Mouse (Mus musculus) liver, embryonic 15.5 days (tissue): ENCODE results near the gene Coch. TPM values are rescaled to one million over a fixed set of nuclear protein-coding genes. Genes with fewer than 3 reads are reported as not detected.
A peak's percentile ranks its signal among the peaks of the same experiment; 100 is the strongest.

ENCODE experiments used
- ATAC-seq: fragments of 200-750 bp; cut with Nextera tagmentation; 2 replicates; pipeline ENCODE4 v1.8.0; 2017; ENCODE audit warnings: moderate number of reproducible peaks, mild to moderate bottlenecking, moderate library complexity; ENCODE audit not compliant: insufficient read depth
- H3K27ac ChIP-seq: fragments of 300-500 bp; sonication (generic); replicated peaks from 2 replicates; pipeline ENCODE4 v1.5.1; 2015; ENCODE audit warnings: mild to moderate bottlenecking, inconsistent platforms
- H3K27me3 ChIP-seq: fragments of 300-500 bp; sonication (generic); 2 replicates; pipeline ENCODE4 v1.6.1; 2015; ENCODE audit warnings: mild to moderate bottlenecking, inconsistent platforms
- H3K36me3 ChIP-seq: fragments of 300-500 bp; sonication (generic); replicated peaks from 2 replicates; pipeline ENCODE4 v1.6.1; 2015; ENCODE audit warnings: moderate library complexity, mild to moderate bottlenecking, inconsistent platforms
- H3K4me1 ChIP-seq: fragments of 300-500 bp; sonication (generic); replicated peaks from 2 replicates; pipeline ENCODE4 v1.6.1; 2015; ENCODE audit warnings: inconsistent platforms
- H3K4me2 ChIP-seq: fragments of 300-500 bp; sonication (generic); 2 replicates; pipeline ENCODE4 v1.6.1; 2015; ENCODE audit warnings: moderate library complexity, mild to moderate bottlenecking, inconsistent platforms
- H3K4me3 ChIP-seq: fragments of 300-500 bp; sonication (generic); replicated peaks from 2 replicates; pipeline ENCODE4 v1.5.1; 2015; ENCODE audit warnings: mild to moderate bottlenecking, inconsistent platforms
- H3K9ac ChIP-seq: fragments of 300-500 bp; sonication (generic); 2 replicates; pipeline ENCODE4 v1.6.1; 2015; ENCODE audit warnings: moderate library complexity, mild to moderate bottlenecking, inconsistent platforms
- H3K9me3 ChIP-seq: fragments of 300-500 bp; sonication (generic); replicated peaks from 2 replicates; pipeline ENCODE4 v1.6.1; 2016; ENCODE audit warnings: inconsistent platforms
- WGBS: fragments of 180-500 bp; shearing (Covaris S2); methylation state at CpG from one replicate; pipeline ENCODE4 v1.1.7; 2015; ENCODE audit warnings: mixed read lengths; ENCODE audit not compliant: insufficient replicate concordance; 5-methylcytosine and 5-hydroxymethylcytosine counted together
- polyA plus RNA-seq: library from polyadenylated mRNA; unstranded; fragments of >200 nt; fragmentation: Nextera tagmentation; extraction: Ambion mirVana; gene quantifications from 2 replicates; pipeline ENCODE4 v1.2.1, GENCODE M21; 2015

Gene Coch
- polyA plus RNA-seq, 1 experiment from 2014 or later, result 0.10 TPM

DNA sequence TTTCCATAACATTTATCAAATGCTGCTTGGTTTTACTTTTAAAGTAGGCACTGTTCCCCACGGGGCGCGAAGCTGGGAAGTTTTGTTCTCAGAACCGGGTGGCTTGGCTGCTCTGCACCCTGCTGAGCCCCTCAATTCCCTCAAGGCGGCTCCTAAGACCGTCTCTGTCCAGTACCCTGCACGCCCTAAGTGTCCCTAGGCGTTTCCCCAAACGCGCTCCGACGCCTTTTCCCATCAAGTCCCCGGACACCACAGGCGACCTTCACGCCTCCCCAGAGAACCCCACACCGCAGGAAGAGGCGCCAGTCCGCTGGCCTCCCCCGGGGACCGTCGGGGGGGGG lies 283 bp upstream of the Coch start:
- Histone ChIP-seq H3K27ac (no peak overlapping the region), H3K36me3 (no peaks in the 10 kb centered on the region), H3K9ac (no peak overlapping the region; the same call in 1 of the 2 replicates), H3K4me1 (peaks cover 14% of the 10 kb centered on the region), H3K4me3 (peak overlapping the region; percentile 49), H3K4me2 (peak overlapping the region; percentile 73), H3K27me3 (peaks cover 72% of the 10 kb centered on the region), H3K9me3 (no peaks in the 10 kb centered on the region)
- no peak for ATAC-seq
- 2% methylated on average over 20 of the region's 21 CpGs for WGBS

DNA sequence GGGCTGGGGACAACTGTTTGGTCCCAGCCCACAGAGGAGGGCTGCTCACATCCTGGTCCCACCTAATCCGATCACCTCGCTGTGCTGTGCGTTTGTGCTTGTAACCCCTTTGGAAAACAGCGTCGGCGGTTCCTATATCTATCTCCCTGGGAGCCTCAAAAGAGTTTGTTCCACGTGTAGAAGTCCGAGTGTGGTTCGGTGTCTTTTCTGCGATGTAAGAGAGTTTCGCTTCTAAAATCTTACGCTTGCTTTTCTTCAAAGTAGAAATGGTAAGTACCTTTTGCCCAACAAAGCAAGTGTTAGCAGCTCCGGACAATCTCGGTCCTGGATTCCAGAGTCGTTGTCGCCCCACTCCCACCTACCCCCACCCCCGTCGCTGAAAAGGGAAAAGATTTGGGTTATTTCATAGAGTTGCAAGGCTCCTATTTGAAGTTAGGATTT lies 909 bp downstream of the Coch start:
- Histone ChIP-seq H3K4me1 (peaks cover 14% of the 10 kb centered on the region), H3K4me2 (peak overlapping the region; percentile 73), H3K27ac (no peak overlapping the region), H3K27me3 (peaks cover 74% of the 10 kb centered on the region), H3K9ac (no peak overlapping the region), H3K36me3 (no peaks in the 10 kb centered on the region), H3K4me3 (peak overlapping the region; percentile 49), H3K9me3 (no peaks in the 10 kb centered on the region)
- WGBS, result 3% methylated on average over 18 of the region's 18 CpGs
- no peak for ATAC-seq

DNA sequence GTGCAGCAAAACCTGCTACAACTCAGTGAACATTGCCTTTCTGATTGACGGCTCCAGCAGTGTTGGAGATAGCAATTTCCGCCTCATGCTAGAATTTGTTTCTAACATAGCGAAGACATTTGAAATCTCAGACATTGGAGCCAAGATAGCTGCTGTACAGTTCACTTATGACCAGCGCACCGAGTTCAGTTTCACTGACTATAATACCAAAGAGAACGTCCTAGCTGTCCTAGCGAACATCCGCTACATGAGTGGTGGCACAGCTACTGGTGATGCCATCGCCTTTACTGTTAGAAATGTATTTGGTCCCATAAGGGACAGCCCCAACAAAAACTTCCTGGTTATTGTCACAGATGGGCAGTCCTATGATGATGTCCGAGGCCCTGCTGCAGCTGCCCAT lies 10.2 kb downstream of the Coch start:
- Histone ChIP-seq H3K27ac (no peak overlapping the region), H3K4me1 (no peaks in the 10 kb centered on the region), H3K36me3 (peaks cover 15% of the 10 kb centered on the region; the same call in 1 of the 2 replicates), H3K4me3 (no peak overlapping the region), H3K27me3 (no peaks in the 10 kb centered on the region), H3K4me2 (no peak overlapping the region), H3K9ac (no peak overlapping the region), H3K9me3 (no peaks in the 10 kb centered on the region)
- 82% methylated on average over 10 of the region's 10 CpGs for WGBS
- no peak for ATAC-seq

DNA sequence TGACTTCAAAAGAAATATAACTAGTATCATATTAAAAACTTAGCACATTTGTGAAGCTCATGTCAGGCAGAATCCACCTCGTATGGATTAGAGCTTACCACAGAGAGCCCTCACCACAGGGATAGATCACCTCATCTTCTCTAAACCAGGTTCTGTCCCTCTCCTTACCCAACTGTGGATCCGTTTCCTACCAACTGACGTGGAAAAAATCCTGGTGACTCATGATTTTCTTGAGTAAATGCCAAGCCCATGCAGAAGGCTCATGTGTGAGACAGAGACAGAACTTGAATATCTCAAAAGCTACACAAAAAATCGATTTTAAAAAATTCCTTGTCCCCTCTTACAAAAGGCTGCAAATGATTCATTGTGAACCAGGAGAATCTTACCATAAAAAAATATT lies 13.0 kb downstream of the Coch start:
- Histone ChIP-seq H3K4me2 (no peak overlapping the region), H3K9ac (no peak overlapping the region), H3K27ac (no peak overlapping the region), H3K27me3 (no peaks in the 10 kb centered on the region), H3K36me3 (peaks cover 32% of the 10 kb centered on the region), H3K4me3 (no peak overlapping the region), H3K4me1 (no peaks in the 10 kb centered on the region), H3K9me3 (no peaks in the 10 kb centered on the region)
- no peak for ATAC-seq
- 75% methylated on average over 4 of the region's 4 CpGs for WGBS

DNA sequence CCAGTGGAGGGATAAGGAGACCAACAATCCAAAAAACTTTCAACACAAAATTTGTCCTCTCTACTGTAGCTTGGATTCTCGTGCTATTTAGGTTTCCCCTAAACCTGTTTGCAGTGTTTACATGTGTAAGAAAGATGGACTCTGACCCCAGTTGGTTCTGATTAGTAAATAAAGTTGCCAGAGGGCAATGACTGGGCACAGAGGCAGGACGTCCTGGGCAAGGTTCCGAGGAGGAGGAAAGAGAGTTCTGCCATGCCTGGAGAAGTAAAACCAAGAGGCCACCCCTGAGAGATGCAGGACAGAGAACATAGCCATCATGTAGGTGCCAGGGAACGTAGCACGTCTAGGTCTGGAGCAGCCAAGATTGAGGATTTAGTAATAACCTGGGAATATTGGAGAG lies 19.2 kb downstream of the Coch start:
- Histone ChIP-seq H3K27ac (no peak overlapping the region), H3K4me1 (no peaks in the 10 kb centered on the region), H3K9ac (no peak overlapping the region), H3K9me3 (no peaks in the 10 kb centered on the region), H3K36me3 (peaks cover 69% of the 10 kb centered on the region), H3K27me3 (no peaks in the 10 kb centered on the region), H3K4me3 (no peak overlapping the region), H3K4me2 (no peak overlapping the region)
- no peak for ATAC-seq
- WGBS, result 78% methylated on average over 5 of the region's 5 CpGs

DNA sequence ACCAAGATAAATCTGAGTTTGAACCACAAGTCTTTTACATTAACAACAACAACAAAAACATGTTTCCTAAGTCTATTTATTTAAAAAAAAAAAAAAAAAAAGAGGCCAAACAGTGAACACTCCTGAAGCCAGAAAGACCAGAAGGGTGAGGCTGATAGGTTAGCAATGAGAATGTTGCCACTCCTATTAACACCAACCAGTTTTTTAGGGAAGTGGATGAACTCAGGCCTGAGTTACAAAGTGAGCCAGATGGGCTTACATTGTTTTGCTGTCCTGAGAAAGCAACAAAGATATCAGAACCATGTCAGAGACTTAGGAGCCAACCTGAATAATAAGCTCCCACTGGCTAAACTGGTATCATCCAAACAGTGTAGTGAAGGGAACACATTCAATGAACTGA lies 27.4 kb downstream of the Coch start:
- Histone ChIP-seq H3K9me3 (no peaks in the 10 kb centered on the region), H3K4me3 (no peak overlapping the region), H3K27ac (no peak overlapping the region), H3K4me2 (no peak overlapping the region), H3K4me1 (no peaks in the 10 kb centered on the region), H3K27me3 (no peaks in the 10 kb centered on the region), H3K36me3 (peaks cover 55% of the 10 kb centered on the region), H3K9ac (no peak overlapping the region)
- no peak for ATAC-seq

DNA sequence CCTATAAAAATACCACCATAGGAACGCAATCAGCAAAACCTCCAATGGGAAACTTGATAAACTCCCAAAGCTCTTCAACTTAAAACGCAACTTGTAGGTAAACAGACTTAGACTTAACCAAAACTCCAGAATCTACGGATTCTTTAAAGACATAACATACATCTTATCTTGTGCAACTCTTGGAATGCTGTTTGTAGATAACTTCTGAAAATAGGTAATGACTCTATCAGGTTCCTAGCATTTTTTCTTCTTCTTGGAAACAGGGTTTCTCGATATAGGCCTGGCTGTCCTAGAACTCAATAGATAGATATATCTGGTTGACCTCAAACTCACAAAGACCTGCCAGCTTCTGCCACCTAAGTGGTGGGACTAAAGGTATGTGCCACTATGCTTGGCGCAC lies 28.0 kb downstream of the Coch start:
- Histone ChIP-seq H3K4me3 (no peak overlapping the region), H3K27me3 (no peaks in the 10 kb centered on the region), H3K9ac (no peak overlapping the region), H3K36me3 (peaks cover 50% of the 10 kb centered on the region), H3K27ac (no peak overlapping the region), H3K9me3 (no peaks in the 10 kb centered on the region), H3K4me1 (no peaks in the 10 kb centered on the region), H3K4me2 (no peak overlapping the region)
- no peak for ATAC-seq
- 72% methylated on average over 5 of the region's 5 CpGs for WGBS

DNA sequence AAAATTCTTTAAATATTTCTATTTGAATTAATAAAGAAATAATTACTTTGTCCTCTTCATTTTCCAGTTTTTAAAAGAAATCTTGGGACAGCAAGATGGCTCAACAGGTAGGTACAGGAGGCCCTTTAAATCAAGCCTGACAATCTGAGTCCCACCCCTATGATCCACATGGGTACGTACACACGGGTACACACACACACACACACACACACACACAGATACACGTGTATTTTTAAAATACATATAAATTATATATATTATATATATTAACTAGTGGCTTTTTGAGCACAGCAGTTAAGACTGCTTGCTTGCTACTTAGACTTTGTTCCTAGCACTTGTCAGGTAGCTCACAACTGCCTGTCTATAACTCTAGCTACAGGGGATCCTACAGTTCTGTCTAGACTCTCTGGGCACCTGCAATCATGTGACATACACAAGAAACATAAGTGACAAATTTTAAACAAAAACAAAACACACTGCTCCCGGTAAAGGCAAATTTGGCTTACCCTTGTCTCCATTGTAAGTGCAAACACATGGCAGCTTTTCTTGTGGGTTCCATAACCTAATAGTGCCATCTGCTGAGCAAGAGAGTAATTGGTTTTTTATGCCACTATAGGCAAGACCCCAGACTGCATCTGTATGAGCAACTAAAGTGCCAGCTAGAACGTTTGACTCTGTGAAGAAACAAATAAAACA lies 29.7 kb downstream of the Coch start:
- WGBS, result 74% methylated on average over 5 of the region's 5 CpGs

DNA sequence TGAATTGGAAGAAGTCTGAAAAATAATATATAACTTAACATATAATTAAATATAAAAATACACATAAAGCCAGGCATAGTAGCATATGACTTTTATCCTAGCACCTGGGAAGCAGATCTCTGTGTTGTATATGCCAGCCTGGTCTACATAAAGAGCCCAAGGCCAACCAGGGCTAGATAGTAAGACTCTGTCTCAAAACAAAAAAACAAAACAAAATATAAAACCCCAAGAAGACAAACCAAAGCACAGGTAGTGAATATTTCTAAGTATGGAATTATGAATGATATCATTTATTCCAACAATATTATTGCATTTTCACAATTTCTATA lies 30.2 kb downstream of the Coch start:
- no peaks in the 10 kb centered on the region for H3K27me3 ChIP-seq
- H3K4me3 ChIP-seq, result no peak overlapping the region
- H3K9ac ChIP-seq, result no peak overlapping the region
- no peak overlapping the region for H3K27ac ChIP-seq
- no peaks in the 10 kb centered on the region for H3K4me1 ChIP-seq
- no peaks in the 10 kb centered on the region for H3K9me3 ChIP-seq
- peaks cover 35% of the 10 kb centered on the region for H3K36me3 ChIP-seq
- no peak overlapping the region for H3K4me2 ChIP-seq
- no peak for ATAC-seq

More for the DNA sequence above, 29.7 kb downstream of the Coch start:
- Histone ChIP-seq H3K27ac (no peak overlapping the region), H3K36me3 (peaks cover 38% of the 10 kb centered on the region), H3K9me3 (no peaks in the 10 kb centered on the region), H3K4me1 (no peaks in the 10 kb centered on the region), H3K4me2 (no peak overlapping the region), H3K27me3 (no peaks in the 10 kb centered on the region), H3K9ac (no peak overlapping the region), H3K4me3 (no peak overlapping the region)
- no peak for ATAC-seq

DNA sequence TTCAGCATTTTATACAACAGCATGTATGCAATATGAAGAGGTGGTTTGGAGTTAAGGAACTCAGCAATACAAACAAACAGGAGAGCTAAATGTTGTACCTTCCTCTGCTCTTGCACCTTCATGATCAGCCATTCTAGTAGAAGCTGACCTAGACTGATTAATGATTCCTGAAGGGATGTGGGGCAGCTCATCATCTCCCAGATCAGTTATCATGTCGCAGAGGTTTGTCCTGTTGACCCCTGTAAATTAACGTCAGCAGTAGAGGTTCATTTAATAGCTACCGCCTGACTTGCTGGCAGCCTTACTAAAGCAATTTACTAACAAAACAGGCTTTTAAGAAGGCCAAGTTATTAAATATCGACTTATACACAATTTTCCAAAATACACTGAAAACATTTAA lies 40.3 kb downstream of the Coch start:
- no peak for ATAC-seq
- 76% methylated on average over 4 of the region's 4 CpGs for WGBS

DNA sequence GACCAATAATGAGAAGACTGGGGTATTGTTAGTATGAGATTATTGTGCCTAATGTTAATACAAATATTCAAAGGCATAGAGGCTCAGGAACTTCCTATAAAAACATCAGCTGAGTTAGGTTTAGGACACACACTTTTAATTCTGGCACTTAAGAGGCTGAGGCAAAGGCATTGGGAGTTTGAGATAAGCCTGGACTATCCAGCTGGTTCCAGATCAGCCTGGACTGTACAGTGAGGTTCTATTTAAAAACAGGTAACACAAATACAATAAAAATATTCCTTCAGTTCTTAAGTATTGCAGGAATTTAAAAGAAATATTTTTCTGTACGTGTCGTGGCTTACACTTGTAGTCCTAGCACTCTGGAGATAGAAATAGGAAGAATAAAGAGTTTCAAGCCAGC lies 43.1 kb downstream of the Coch start:
- Histone ChIP-seq H3K36me3 (peaks cover 6% of the 10 kb centered on the region; the same call in 1 of the 2 replicates), H3K27me3 (no peaks in the 10 kb centered on the region), H3K4me2 (no peak overlapping the region), H3K9me3 (no peaks in the 10 kb centered on the region), H3K9ac (no peak overlapping the region), H3K4me3 (no peak overlapping the region), H3K4me1 (peaks cover 3% of the 10 kb centered on the region; the same call in 1 of the 2 replicates), H3K27ac (no peak overlapping the region)
- ATAC-seq, result peak; percentile 42; the same call in 1 of the 2 replicates
- 83% methylated on average over 2 of the region's 2 CpGs for WGBS

More for the DNA sequence above, 40.3 kb downstream of the Coch start:
- Histone ChIP-seq H3K27me3 (no peaks in the 10 kb centered on the region), H3K4me1 (peaks cover 3% of the 10 kb centered on the region; the same call in 1 of the 2 replicates), H3K4me2 (no peak overlapping the region), H3K27ac (no peak overlapping the region), H3K9ac (no peak overlapping the region), H3K36me3 (peaks cover 6% of the 10 kb centered on the region; the same call in 1 of the 2 replicates), H3K9me3 (no peaks in the 10 kb centered on the region), H3K4me3 (no peak overlapping the region)
